In the genomic region with DNA sequence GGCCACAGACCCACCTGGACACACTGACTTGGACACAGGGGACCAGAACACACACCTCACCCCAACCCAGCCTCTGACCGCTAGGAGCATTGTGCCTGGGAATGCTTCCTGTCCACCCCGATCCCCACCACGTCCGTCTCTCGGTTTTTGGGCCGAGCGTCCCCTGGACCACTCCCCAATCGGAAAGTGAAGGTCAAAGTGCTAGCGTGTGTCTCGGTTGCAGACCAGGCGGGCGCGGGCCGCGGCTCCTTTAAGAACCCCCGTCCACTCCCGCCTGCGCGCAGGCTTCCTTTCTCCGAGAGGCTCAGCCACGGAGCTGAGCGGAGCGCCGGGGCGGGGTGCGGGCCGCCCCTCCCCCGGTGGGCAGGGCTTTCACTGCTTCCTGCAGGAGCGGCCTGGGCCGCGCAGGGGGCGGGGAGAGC, we compare ENCODE assay signal across 8 mouse cellular contexts. TPM values are rescaled to one million over a fixed set of nuclear protein-coding genes. Genes with fewer than 3 reads are reported as not detected.
DNase-seq lines count a peak whose midpoint lies in the region; ATAC-seq and TF ChIP-seq lines count a peak whose summit lies in the region.

No protein-coding gene starts in this region.

- H3K27ac ChIP-seq in hindbrain, embryonic 14.5 days = peak overlapping the region; percentile 88
- peak overlapping the region; percentile 98 for H3K27ac ChIP-seq in left cerebral cortex, adult 2 months

- peak overlapping the region; percentile 88 for H3K4me2 ChIP-seq in hindbrain, embryonic 14.5 days (replicated peaks)

- H3K9me3 ChIP-seq in hindbrain, embryonic 14.5 days (ENCODE audit: control insufficient read depth, low read length) = no peaks in the 10 kb centered on the region

- no peaks in the 10 kb centered on the region for H3K27me3 ChIP-seq in hindbrain, embryonic 14.5 days (ENCODE audit: control insufficient read depth, insufficient read depth, low read length)

- peak overlapping the region; percentile 96 for H3K4me3 ChIP-seq in hindbrain, embryonic 14.5 days (replicated peaks; ENCODE audit: low read length)
- peak overlapping the region; percentile 80 for H3K4me3 ChIP-seq in left cerebral cortex, adult 2 months

- no peak; the same call in 1 of the 2 replicates for TF ChIP-seq CTCF in left cerebral cortex, adult 2 months (IDR thresholded peaks at IDR 0.05)

- intact Hi-C loops in left cerebral cortex, adult 2 months (cut with DNase I) = loop anchor here (5.0 to 10.0 kb wide), 2 partner anchors 114 to 492 kb away; partner anchors contain the start of genes Phf12 and Taok1

- ATAC-seq in hindbrain, embryonic 14.5 days (ENCODE audit: low FRiP score) = peak; percentile 74
- peak; percentile 86 for ATAC-seq in megakaryocyte, adult 5-6 weeks (ENCODE audit: poor library complexity, severe bottlenecking)

- under 1% methylated on average over 28 of the region's 32 CpGs for WGBS in hindbrain, embryonic 14.5 days

- DNase-seq in T-cell, adult 2 months (ENCODE audit: low spot score) = peak; percentile 91
- DNase-seq in cerebellum, postnatal 25 days = peak; percentile 94 to 98
- DNase-seq in frontal cortex, postnatal 25 days (ENCODE audit: low spot score in 2 of 2) = peak; percentile 80 to 85
- DNase-seq in hindbrain, embryonic 14.5 days (ENCODE audit: low spot score) = peak; percentile 92
- DNase-seq in left cerebral cortex, adult 2 months (ENCODE audit: extremely low spot score in 1 of 2, low spot score in 2 of 2) = peak; percentile 94 to 95
- peak; percentile 96 for DNase-seq in right cerebral cortex, postnatal 10 days (ENCODE audit: low spot score in 2 of 2)
- DNase-seq in urinary bladder, postnatal 14 days (ENCODE audit: low spot score) = peak; percentile 96

- H3K9ac ChIP-seq in hindbrain, embryonic 14.5 days = peak overlapping the region; percentile 93

- no peaks in the 10 kb centered on the region for H3K36me3 ChIP-seq in hindbrain, embryonic 14.5 days (replicated peaks; ENCODE audit: control insufficient read depth, insufficient read depth)

- peaks cover 56% of the 10 kb centered on the region for H3K4me1 ChIP-seq in hindbrain, embryonic 14.5 days (replicated peaks; ENCODE audit: control insufficient read depth, insufficient read depth, low read length)

RNA-seq across cellular contexts. Expression of gene Git1, which starts 0.4 kb away (rescaled TPM):
- 21.3 and 23.2 TPM in 2 replicates for polyA plus RNA-seq in hindbrain, embryonic 14.5 days (2014; fragmentation: Nextera tagmentation; extraction: Ambion mirVana)
- total RNA-seq in left cerebral cortex, adult 2 months (2021) = 100 to 1,000 TPM; 297 to 305 TPM
- 17.6 and 20.0 TPM in 2 replicates for total RNA-seq in megakaryocyte, adult 5-6 weeks (2015)
- 12.3 and 18.7 TPM in 2 replicates for total RNA-seq in megakaryocyte, adult 5-6 weeks (2017)

RNA-seq across cellular contexts. Expression of gene Ankrd13b, which starts 3.4 kb away (rescaled TPM):
- polyA plus RNA-seq in hindbrain, embryonic 14.5 days (2014; fragmentation: Nextera tagmentation; extraction: Ambion mirVana) = 44.5 and 45.0 TPM in 2 replicates
- total RNA-seq in left cerebral cortex, adult 2 months (2021) = 10 to 100 TPM; 89.7 to 91.7 TPM
- total RNA-seq in megakaryocyte, adult 5-6 weeks (2015) = 2.0 and 2.1 TPM in 2 replicates
- 2.8 and 9.1 TPM in 2 replicates for total RNA-seq in megakaryocyte, adult 5-6 weeks (2017)

RNA-seq across cellular contexts. Expression of gene Abhd15, which starts 22.0 kb away (rescaled TPM):
- polyA plus RNA-seq in hindbrain, embryonic 14.5 days (2014; fragmentation: Nextera tagmentation; extraction: Ambion mirVana) = 1.7 and 2.7 TPM in 2 replicates
- total RNA-seq in left cerebral cortex, adult 2 months (2021) = 1 to 10 TPM; 1.4 to 1.7 TPM
- total RNA-seq in megakaryocyte, adult 5-6 weeks (2015) = 6.8 and 8.3 TPM in 2 replicates
- total RNA-seq in megakaryocyte, adult 5-6 weeks (2017) = 13.8 and 17.0 TPM in 2 replicates

RNA-seq across cellular contexts. Expression of gene Trp53i13, which starts 22.9 kb away (rescaled TPM):
- polyA plus RNA-seq in hindbrain, embryonic 14.5 days (2014; fragmentation: Nextera tagmentation; extraction: Ambion mirVana) = 13.3 and 15.1 TPM in 2 replicates
- total RNA-seq in left cerebral cortex, adult 2 months (2021) = 1 to 10 TPM; 3.6 to 5.0 TPM
- total RNA-seq in megakaryocyte, adult 5-6 weeks (2015) = 6.2 and 6.5 TPM in 2 replicates
- total RNA-seq in megakaryocyte, adult 5-6 weeks (2017) = 5.0 and 5.8 TPM in 2 replicates

RNA-seq across cellular contexts. Expression of gene Gm10392, which starts 26.1 kb away (rescaled TPM):
- polyA plus RNA-seq in hindbrain, embryonic 14.5 days (2014; fragmentation: Nextera tagmentation; extraction: Ambion mirVana) = not detected in 2 replicates
- not detected for total RNA-seq in left cerebral cortex, adult 2 months (2021)
- total RNA-seq in megakaryocyte, adult 5-6 weeks (2015) = not detected in 2 replicates
- 0.51 and 1.8 TPM in 2 replicates for total RNA-seq in megakaryocyte, adult 5-6 weeks (2017)

Comparison
In these comparisons a context has a peak if more than half of its experiments do, and no peak if none do; other contexts are left out.
1. Peak in every context shown above with its lines: DNase-seq, ATAC-seq, H3K4me3 ChIP-seq and H3K27ac ChIP-seq.
2. RNA of gene Git1, which starts 0.4 kb away (total RNA-seq): 297 to 305 TPM in left cerebral cortex, adult 2 months; 12.3 to 20.0 TPM in megakaryocyte, adult 5-6 weeks; every median in the first group is over 10 times any median in the second.
3. RNA of gene Ankrd13b, which starts 3.4 kb away (total RNA-seq): 89.7 to 91.7 TPM in left cerebral cortex, adult 2 months; 2.0 to 9.1 TPM in megakaryocyte, adult 5-6 weeks; every median in the first group is over 4 times any median in the second.